Mouse (Mus musculus): ENCODE results near the gene Cabp2. TPM values are rescaled to one million over a fixed set of nuclear protein-coding genes. Genes with fewer than 3 reads are reported as not detected.
"Not testable (repeated sequence)": the region's sequence is repeated elsewhere in the genome, so short reads cannot be mapped to it uniquely, and the experiment has no call there.

Gene Cabp2
- polyA plus RNA-seq (2014; fragmentation: Nextera tagmentation; extraction: Ambion mirVana) = not detected in 2 replicates

GRCm38 (mm10) chr19:4081394-4081793 is at the start of gene Cabp2:
Gene Cabp2 (plus strand): TSS chr19:4081578.
- H3K9ac ChIP-seq (replicated peaks; ENCODE audit: low read length) = no peak within 1 kb of the TSS
- no peaks in the 10 kb centered on the region for H3K4me1 ChIP-seq (ENCODE audit: control insufficient read depth, insufficient read depth, low read length)
- DNase-seq (no peak), ATAC-seq (ENCODE audit: low FRiP score, low TSS enrichment) (no peak)
- no peaks in the 10 kb centered on the region for H3K9me3 ChIP-seq (ENCODE audit: control insufficient read depth, low read length)
- no peaks in the 10 kb centered on the region for H3K36me3 ChIP-seq (ENCODE audit: control insufficient read depth, insufficient read depth, low read length)
- WGBS = 54% methylated on average over 3 of the region's 3 CpGs
- H3K27ac ChIP-seq (replicated peaks; ENCODE audit: low read depth, low read length) = no peak within 1 kb of the TSS
- H3K27me3 ChIP-seq (ENCODE audit: control insufficient read depth, insufficient read depth, low read length) = no peaks in the 10 kb centered on the region
- no peak within 1 kb of the TSS for H3K4me2 ChIP-seq (ENCODE audit: low read length)
- H3K4me3 ChIP-seq (replicated peaks; ENCODE audit: low read depth, low read length) = no peak within 1 kb of the TSS

- Histone ChIP-seq H3K9me3 (ENCODE audit: control insufficient read depth, low read length) (no peaks in the 10 kb centered on the region), H3K36me3 (ENCODE audit: control insufficient read depth, insufficient read depth, low read length) (no peaks in the 10 kb centered on the region), H3K27me3 (ENCODE audit: control insufficient read depth, insufficient read depth, low read length) (no peaks in the 10 kb centered on the region), H3K9ac (replicated peaks; ENCODE audit: low read length) (no peak overlapping the region), H3K4me3 (replicated peaks; ENCODE audit: low read depth, low read length) (no peak overlapping the region), H3K4me2 (ENCODE audit: low read length) (no peak overlapping the region), H3K4me1 (ENCODE audit: control insufficient read depth, insufficient read depth, low read length) (0 out of 2 replicates have a peak, but pooled peaks cover 4% of the 10 kb centered on the region), H3K27ac (replicated peaks; ENCODE audit: low read depth, low read length) (no peak overlapping the region)
- 57% methylated on average over 7 of the region's 7 CpGs for WGBS
- ATAC-seq (ENCODE audit: low FRiP score, low TSS enrichment) (no peak), DNase-seq (no peak)
Measured at GRCm38 (mm10) chr19:4032668-4033067, 48.7 kb upstream of the Cabp2 start.

GRCm38 (mm10) chr19:4033298-4033697 is 48.1 kb upstream of the Cabp2 start:
- Histone ChIP-seq H3K4me2 (ENCODE audit: low read length) (no peak overlapping the region), H3K9me3 (ENCODE audit: control insufficient read depth, low read length) (no peaks in the 10 kb centered on the region), H3K27ac (replicated peaks; ENCODE audit: low read depth, low read length) (no peak overlapping the region), H3K36me3 (ENCODE audit: control insufficient read depth, insufficient read depth, low read length) (no peaks in the 10 kb centered on the region), H3K9ac (replicated peaks; ENCODE audit: low read length) (no peak overlapping the region), H3K27me3 (ENCODE audit: control insufficient read depth, insufficient read depth, low read length) (no peaks in the 10 kb centered on the region), H3K4me1 (ENCODE audit: control insufficient read depth, insufficient read depth, low read length) (0 out of 2 replicates have a peak, but pooled peaks cover 4% of the 10 kb centered on the region), H3K4me3 (replicated peaks; ENCODE audit: low read depth, low read length) (no peak overlapping the region)
- ATAC-seq (ENCODE audit: low FRiP score, low TSS enrichment) (no peak), DNase-seq (no peak)
- 85% methylated on average over 3 of the region's 3 CpGs for WGBS

GRCm38 (mm10) chr19:4033742-4034141 is 47.6 kb upstream of the Cabp2 start:
- Histone ChIP-seq H3K9me3 (ENCODE audit: control insufficient read depth, low read length) (no peaks in the 10 kb centered on the region), H3K4me2 (ENCODE audit: low read length) (no peak overlapping the region), H3K27me3 (ENCODE audit: control insufficient read depth, insufficient read depth, low read length) (no peaks in the 10 kb centered on the region), H3K4me1 (ENCODE audit: control insufficient read depth, insufficient read depth, low read length) (0 out of 2 replicates have a peak, but pooled peaks cover 4% of the 10 kb centered on the region), H3K36me3 (ENCODE audit: control insufficient read depth, insufficient read depth, low read length) (no peaks in the 10 kb centered on the region), H3K4me3 (replicated peaks; ENCODE audit: low read depth, low read length) (no peak overlapping the region), H3K27ac (replicated peaks; ENCODE audit: low read depth, low read length) (no peak overlapping the region), H3K9ac (replicated peaks; ENCODE audit: low read length) (no peak overlapping the region)
- WGBS = 48% methylated on average over 5 of the region's 5 CpGs
- ATAC-seq (ENCODE audit: low FRiP score, low TSS enrichment) (no peak), DNase-seq (no peak)

- no peaks in the 10 kb centered on the region for H3K36me3 ChIP-seq (ENCODE audit: control insufficient read depth, insufficient read depth, low read length)
- ATAC-seq (ENCODE audit: low FRiP score, low TSS enrichment) = no peak
- peak overlapping the region; percentile 24; the same call in 1 of the 2 replicates for H3K4me2 ChIP-seq (ENCODE audit: low read length)
- H3K27ac ChIP-seq (replicated peaks; ENCODE audit: low read depth, low read length) = no peak overlapping the region
- no peak for DNase-seq
- H3K4me3 ChIP-seq (replicated peaks; ENCODE audit: low read depth, low read length) = no peak overlapping the region
- H3K9me3 ChIP-seq (ENCODE audit: control insufficient read depth, low read length) = no peaks in the 10 kb centered on the region
- H3K27me3 ChIP-seq (ENCODE audit: control insufficient read depth, insufficient read depth, low read length) = no peaks in the 10 kb centered on the region
- WGBS = 68% methylated on average over 12 of the region's 12 CpGs
- no peak overlapping the region for H3K9ac ChIP-seq (replicated peaks; ENCODE audit: low read length)
- 0 out of 2 replicates have a peak, but pooled peaks cover 4% of the 10 kb centered on the region for H3K4me1 ChIP-seq (ENCODE audit: control insufficient read depth, insufficient read depth, low read length)
Measured at GRCm38 (mm10) chr19:4036327-4037045, 44.9 kb upstream of the Cabp2 start.

- DNase-seq; H3K9me3 ChIP-seq (ENCODE audit: control insufficient read depth, low read length); ATAC-seq (ENCODE audit: low FRiP score, low TSS enrichment); H3K27me3 ChIP-seq (ENCODE audit: control insufficient read depth, insufficient read depth, low read length); H3K4me1 ChIP-seq (ENCODE audit: control insufficient read depth, insufficient read depth, low read length); H3K36me3 ChIP-seq (ENCODE audit: control insufficient read depth, insufficient read depth, low read length): not testable (repeated sequence)
- Histone ChIP-seq H3K27ac (replicated peaks; ENCODE audit: low read depth, low read length) (peak overlapping the region; percentile 57), H3K4me3 (replicated peaks; ENCODE audit: low read depth, low read length) (peak overlapping the region; percentile 59), H3K9ac (replicated peaks; ENCODE audit: low read length) (peak overlapping the region; percentile 75), H3K4me2 (ENCODE audit: low read length) (peak overlapping the region; percentile 78)
- WGBS = 16% methylated on average over 7 of the region's 8 CpGs
Measured at GRCm38 (mm10) chr19:4037154-4037787, 44.1 kb upstream of the Cabp2 start.

GRCm38 (mm10) chr19:4037788-4038232 is 43.6 kb upstream of the Cabp2 start, which contains the start of gene Gstp1:
Gene Gstp1 (minus strand): TSS chr19:4037985.
- Histone ChIP-seq H3K27me3 (ENCODE audit: control insufficient read depth, insufficient read depth, low read length) (no peaks in the 10 kb centered on the region), H3K9me3 (ENCODE audit: control insufficient read depth, low read length) (no peaks in the 10 kb centered on the region), H3K36me3 (ENCODE audit: control insufficient read depth, insufficient read depth, low read length) (no peaks in the 10 kb centered on the region), H3K27ac (replicated peaks; ENCODE audit: low read depth, low read length) (peak within 1 kb of the TSS; percentile 57), H3K4me3 (replicated peaks; ENCODE audit: low read depth, low read length) (peak within 1 kb of the TSS; percentile 59), H3K4me2 (ENCODE audit: low read length) (peak within 1 kb of the TSS; percentile 78), H3K9ac (replicated peaks; ENCODE audit: low read length) (peak within 1 kb of the TSS; percentile 75), H3K4me1 (ENCODE audit: control insufficient read depth, insufficient read depth, low read length) (0 out of 2 replicates have a peak, but pooled peaks cover 4% of the 10 kb centered on the region)
- ATAC-seq (ENCODE audit: low FRiP score, low TSS enrichment) = peak; percentile 68; the same call in 1 of the 2 replicates
- under 1% methylated on average over 26 of the region's 26 CpGs for WGBS
- DNase-seq = peak; percentile 89

GRCm38 (mm10) chr19:4040941-4041340 is 40.4 kb upstream of the Cabp2 start:
- 90% methylated on average over 5 of the region's 5 CpGs for WGBS
- H3K4me2 ChIP-seq (ENCODE audit: low read length); ATAC-seq (ENCODE audit: low FRiP score, low TSS enrichment); H3K4me1 ChIP-seq (ENCODE audit: control insufficient read depth, insufficient read depth, low read length); H3K9me3 ChIP-seq (ENCODE audit: control insufficient read depth, low read length); H3K27ac ChIP-seq (replicated peaks; ENCODE audit: low read depth, low read length); H3K9ac ChIP-seq (replicated peaks; ENCODE audit: low read length); H3K27me3 ChIP-seq (ENCODE audit: control insufficient read depth, insufficient read depth, low read length); H3K4me3 ChIP-seq (replicated peaks; ENCODE audit: low read depth, low read length); H3K36me3 ChIP-seq (ENCODE audit: control insufficient read depth, insufficient read depth, low read length); DNase-seq: not testable (repeated sequence)
